Mouse (Mus musculus): ENCODE data around the gene Lemd2. TPM values are rescaled to one million over a fixed set of nuclear protein-coding genes. Genes with fewer than 3 reads are reported as not detected.

The Lemd2 gene
- polyA plus RNA-seq (2015; fragmentation: Nextera tagmentation; extraction: Ambion mirVana) = 4.9 and 5.4 TPM in 2 replicates

DNA sequence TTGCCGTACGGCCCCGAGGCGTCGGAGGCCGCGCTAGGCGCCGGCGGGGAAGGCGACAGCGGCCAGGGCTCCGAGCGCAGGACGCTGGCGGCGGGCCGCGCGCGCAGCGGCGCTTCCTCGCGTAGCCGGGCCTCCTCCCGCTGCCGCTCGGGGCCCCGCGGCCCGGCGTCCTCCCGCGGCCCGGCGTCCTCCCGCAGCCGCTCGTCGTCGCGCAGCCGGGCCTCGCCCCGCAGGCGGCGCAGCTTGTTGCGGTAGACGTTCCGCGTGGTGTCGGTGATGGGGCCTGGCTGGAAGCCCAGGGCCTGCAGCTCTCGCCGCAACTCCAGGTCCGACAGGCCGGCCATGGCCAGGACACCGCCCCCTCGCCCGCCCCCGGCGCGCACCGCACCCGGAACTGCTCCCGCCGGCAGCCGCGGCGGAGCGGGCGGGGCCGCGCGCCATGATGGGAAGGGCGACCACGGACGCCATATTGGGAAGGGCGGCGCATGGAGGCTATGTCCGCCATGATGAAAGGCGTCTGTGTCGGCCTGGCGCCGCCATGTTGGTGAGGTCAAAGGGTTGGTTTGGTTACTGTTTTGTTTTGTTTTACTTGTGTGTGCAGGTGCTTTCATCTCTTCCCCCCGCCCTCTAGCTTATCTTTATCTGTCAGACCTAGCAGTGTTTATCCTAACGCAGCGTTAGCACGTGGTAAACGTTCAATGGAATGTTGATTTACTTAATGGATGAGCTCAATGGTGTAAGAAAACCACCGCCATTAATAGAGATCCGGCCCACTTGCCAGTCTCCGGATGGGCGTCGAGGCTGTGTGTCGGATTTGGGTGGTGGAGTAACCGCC, at the start of gene Lemd2:
Gene Lemd2, minus strand, starts transcription at position 395 of the 835 bp plus-strand sequence.
- H3K9me3 ChIP-seq (ENCODE audit: control insufficient read depth, low read length) = no peaks in the 10 kb centered on the region
- 3% methylated on average over 97 of the region's 97 CpGs for WGBS

GRCm38 (mm10) chr17:27251150-27251549, 46.9 kb upstream of the Lemd2 start:
- Histone ChIP-seq H3K4me1 (ENCODE audit: control insufficient read depth, insufficient read depth, low read length) (no peaks in the 10 kb centered on the region), H3K9me3 (ENCODE audit: control insufficient read depth, low read length) (no peaks in the 10 kb centered on the region), H3K36me3 (ENCODE audit: control insufficient read depth, insufficient read depth, low read length) (no peaks in the 10 kb centered on the region), H3K4me3 (ENCODE audit: low read length) (no peak overlapping the region), H3K4me2 (ENCODE audit: low read depth, low read length) (no peak overlapping the region), H3K27ac (ENCODE audit: low read length) (no peak overlapping the region), H3K27me3 (replicated peaks; ENCODE audit: control insufficient read depth, insufficient read depth, low read length) (no peaks in the 10 kb centered on the region), H3K9ac (ENCODE audit: low read depth, low read length) (no peak overlapping the region)
- WGBS = 63% methylated on average over 6 of the region's 6 CpGs
- no peak for ATAC-seq

More for the DNA sequence above, at the start of gene Lemd2:
- Histone ChIP-seq H3K4me3 (ENCODE audit: low read length) (peak within 1 kb of the TSS; percentile 94), H3K27me3 (replicated peaks; ENCODE audit: control insufficient read depth, insufficient read depth, low read length) (no peaks in the 10 kb centered on the region), H3K27ac (ENCODE audit: low read length) (peak within 1 kb of the TSS; percentile 96), H3K9ac (ENCODE audit: low read depth, low read length) (peak within 1 kb of the TSS; percentile 95), H3K4me2 (ENCODE audit: low read depth, low read length) (peak within 1 kb of the TSS; percentile 93), H3K4me1 (ENCODE audit: control insufficient read depth, insufficient read depth, low read length) (peaks cover 31% of the 10 kb centered on the region), H3K36me3 (ENCODE audit: control insufficient read depth, insufficient read depth, low read length) (peaks cover 3% of the 10 kb centered on the region; the same call in 1 of the 2 replicates)
- peak; percentile 94 for ATAC-seq

DNA sequence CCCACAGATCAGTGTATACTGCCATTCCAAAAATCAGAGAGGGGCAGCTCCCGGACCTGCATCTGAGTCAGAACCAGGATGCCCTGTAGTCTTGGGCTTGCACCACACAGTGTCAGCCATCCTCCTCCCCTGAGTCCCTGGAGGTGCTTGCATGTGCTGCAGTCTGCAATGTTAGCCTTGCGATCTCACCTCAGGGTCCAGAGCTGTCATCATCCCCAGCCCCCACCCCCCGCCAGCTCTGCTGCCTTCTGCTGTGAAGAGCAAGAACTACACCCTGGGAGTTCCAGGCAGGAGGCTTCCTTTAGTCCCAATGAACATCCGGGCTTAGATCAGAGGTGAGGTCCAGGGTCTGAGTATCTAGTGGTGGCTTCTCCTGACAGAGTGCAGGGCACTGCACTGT, 46.2 kb upstream of the Lemd2 start:
- Histone ChIP-seq H3K36me3 (ENCODE audit: control insufficient read depth, insufficient read depth, low read length) (no peaks in the 10 kb centered on the region), H3K4me3 (ENCODE audit: low read length) (no peak overlapping the region), H3K27ac (ENCODE audit: low read length) (no peak overlapping the region), H3K4me2 (ENCODE audit: low read depth, low read length) (no peak overlapping the region), H3K27me3 (replicated peaks; ENCODE audit: control insufficient read depth, insufficient read depth, low read length) (no peaks in the 10 kb centered on the region), H3K9me3 (ENCODE audit: control insufficient read depth, low read length) (no peaks in the 10 kb centered on the region), H3K9ac (ENCODE audit: low read depth, low read length) (no peak overlapping the region), H3K4me1 (ENCODE audit: control insufficient read depth, insufficient read depth, low read length) (no peaks in the 10 kb centered on the region)
- WGBS = 25% methylated on average over 4 of the region's 4 CpGs
- no peak for ATAC-seq

DNA sequence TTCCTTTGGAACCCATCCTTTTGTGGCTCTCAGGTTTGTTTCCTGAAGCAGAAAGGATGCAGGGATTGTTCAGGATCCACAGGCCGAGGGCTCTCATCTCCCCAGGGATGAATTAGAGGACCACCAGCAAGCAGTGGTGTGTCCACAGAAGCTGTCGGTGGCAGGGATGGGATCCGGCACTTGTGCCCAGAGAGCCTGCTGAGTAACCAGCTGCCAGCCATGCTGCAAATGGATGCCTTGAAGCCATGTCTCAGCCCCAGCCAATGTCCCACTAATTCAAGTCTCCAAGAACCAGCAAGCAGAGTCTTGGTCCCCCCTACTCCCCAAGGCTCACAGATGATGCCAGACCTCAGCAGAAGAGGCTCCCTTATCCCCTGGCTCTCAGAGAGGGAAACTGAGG, 44.8 kb upstream of the Lemd2 start:
- Histone ChIP-seq H3K27ac (ENCODE audit: low read length) (no peak overlapping the region), H3K4me1 (ENCODE audit: control insufficient read depth, insufficient read depth, low read length) (no peaks in the 10 kb centered on the region), H3K36me3 (ENCODE audit: control insufficient read depth, insufficient read depth, low read length) (no peaks in the 10 kb centered on the region), H3K9ac (ENCODE audit: low read depth, low read length) (no peak overlapping the region), H3K27me3 (replicated peaks; ENCODE audit: control insufficient read depth, insufficient read depth, low read length) (no peaks in the 10 kb centered on the region), H3K4me3 (ENCODE audit: low read length) (no peak overlapping the region), H3K9me3 (ENCODE audit: control insufficient read depth, low read length) (no peaks in the 10 kb centered on the region), H3K4me2 (ENCODE audit: low read depth, low read length) (no peak overlapping the region)
- 81% methylated on average over 3 of the region's 3 CpGs for WGBS
- ATAC-seq = no peak

- Histone ChIP-seq H3K36me3 (ENCODE audit: control insufficient read depth, insufficient read depth, low read length) (no peaks in the 10 kb centered on the region), H3K4me3 (ENCODE audit: low read length) (no peak overlapping the region), H3K9ac (ENCODE audit: low read depth, low read length) (no peak overlapping the region), H3K4me2 (ENCODE audit: low read depth, low read length) (no peak overlapping the region), H3K9me3 (ENCODE audit: control insufficient read depth, low read length) (no peaks in the 10 kb centered on the region), H3K4me1 (ENCODE audit: control insufficient read depth, insufficient read depth, low read length) (no peaks in the 10 kb centered on the region), H3K27ac (ENCODE audit: low read length) (no peak overlapping the region), H3K27me3 (replicated peaks; ENCODE audit: control insufficient read depth, insufficient read depth, low read length) (no peaks in the 10 kb centered on the region; the same call in 1 of the 2 replicates)
- 90% methylated on average over 6 of the region's 6 CpGs for WGBS
- no peak for ATAC-seq
Measured at GRCm38 (mm10) chr17:27247680-27248386, 43.6 kb upstream of the Lemd2 start.

- Histone ChIP-seq H3K9ac (ENCODE audit: low read depth, low read length) (no peak overlapping the region), H3K9me3 (ENCODE audit: control insufficient read depth, low read length) (no peaks in the 10 kb centered on the region), H3K27ac (ENCODE audit: low read length) (no peak overlapping the region), H3K4me2 (ENCODE audit: low read depth, low read length) (no peak overlapping the region), H3K27me3 (replicated peaks; ENCODE audit: control insufficient read depth, insufficient read depth, low read length) (no peaks in the 10 kb centered on the region; the same call in 1 of the 2 replicates), H3K36me3 (ENCODE audit: control insufficient read depth, insufficient read depth, low read length) (no peaks in the 10 kb centered on the region), H3K4me3 (ENCODE audit: low read length) (no peak overlapping the region), H3K4me1 (ENCODE audit: control insufficient read depth, insufficient read depth, low read length) (peaks cover 4% of the 10 kb centered on the region; the same call in 1 of the 2 replicates)
- WGBS = 63% methylated on average over 10 of the region's 10 CpGs
- ATAC-seq = no peak
Measured at GRCm38 (mm10) chr17:27245851-27246381, 41.6 kb upstream of the Lemd2 start.

DNA sequence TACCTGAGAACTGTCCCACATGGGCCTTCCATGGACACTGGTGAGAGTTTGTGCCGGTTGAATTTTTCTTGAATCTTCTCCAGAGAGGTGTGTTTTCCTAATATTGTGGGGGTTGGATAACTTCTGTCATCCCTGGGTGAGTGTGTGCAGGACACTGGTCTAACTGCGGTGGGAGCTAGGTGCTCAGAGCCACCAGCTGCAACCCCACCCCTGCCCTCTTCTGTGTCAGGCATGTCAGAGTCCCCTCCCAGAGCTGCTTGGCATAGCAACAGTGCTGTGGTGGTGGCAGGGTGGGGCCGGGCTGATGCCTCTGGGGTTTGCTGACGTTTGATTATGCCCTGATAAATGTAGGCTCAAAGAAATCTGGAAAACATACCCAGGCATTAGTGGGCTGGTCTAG, 40.6 kb upstream of the Lemd2 start:
- H3K4me1 ChIP-seq (ENCODE audit: control insufficient read depth, insufficient read depth, low read length) = peaks cover 8% of the 10 kb centered on the region
- H3K4me2 ChIP-seq (ENCODE audit: low read depth, low read length) = no peak overlapping the region
- H3K9ac ChIP-seq (ENCODE audit: low read depth, low read length) = no peak overlapping the region
- H3K36me3 ChIP-seq (ENCODE audit: control insufficient read depth, insufficient read depth, low read length) = no peaks in the 10 kb centered on the region
- no peaks in the 10 kb centered on the region; the same call in 1 of the 2 replicates for H3K27me3 ChIP-seq (replicated peaks; ENCODE audit: control insufficient read depth, insufficient read depth, low read length)
- no peak overlapping the region for H3K4me3 ChIP-seq (ENCODE audit: low read length)
- no peak for ATAC-seq
- no peak overlapping the region for H3K27ac ChIP-seq (ENCODE audit: low read length)
- H3K9me3 ChIP-seq (ENCODE audit: control insufficient read depth, low read length) = no peaks in the 10 kb centered on the region
- 62% methylated on average over 4 of the region's 4 CpGs for WGBS

GRCm38 (mm10) chr17:27242194-27243189, 38.2 kb upstream of the Lemd2 start:
- WGBS = 52% methylated on average over 18 of the region's 18 CpGs
- no peak for ATAC-seq

More at GRCm38 (mm10) chr17:27242194-27243189, 38.2 kb upstream of the Lemd2 start:
- Histone ChIP-seq H3K36me3 (ENCODE audit: control insufficient read depth, insufficient read depth, low read length) (no peaks in the 10 kb centered on the region), H3K9ac (ENCODE audit: low read depth, low read length) (no peak overlapping the region), H3K9me3 (ENCODE audit: control insufficient read depth, low read length) (no peaks in the 10 kb centered on the region), H3K4me2 (ENCODE audit: low read depth, low read length) (no peak overlapping the region), H3K27me3 (replicated peaks; ENCODE audit: control insufficient read depth, insufficient read depth, low read length) (no peaks in the 10 kb centered on the region; the same call in 1 of the 2 replicates), H3K4me1 (ENCODE audit: control insufficient read depth, insufficient read depth, low read length) (peaks cover 8% of the 10 kb centered on the region), H3K4me3 (ENCODE audit: low read length) (no peak overlapping the region), H3K27ac (ENCODE audit: low read length) (no peak overlapping the region)
